Mouse (Mus musculus): Measurements from ENCODE around the gene Khk.

The Khk gene

DNA sequence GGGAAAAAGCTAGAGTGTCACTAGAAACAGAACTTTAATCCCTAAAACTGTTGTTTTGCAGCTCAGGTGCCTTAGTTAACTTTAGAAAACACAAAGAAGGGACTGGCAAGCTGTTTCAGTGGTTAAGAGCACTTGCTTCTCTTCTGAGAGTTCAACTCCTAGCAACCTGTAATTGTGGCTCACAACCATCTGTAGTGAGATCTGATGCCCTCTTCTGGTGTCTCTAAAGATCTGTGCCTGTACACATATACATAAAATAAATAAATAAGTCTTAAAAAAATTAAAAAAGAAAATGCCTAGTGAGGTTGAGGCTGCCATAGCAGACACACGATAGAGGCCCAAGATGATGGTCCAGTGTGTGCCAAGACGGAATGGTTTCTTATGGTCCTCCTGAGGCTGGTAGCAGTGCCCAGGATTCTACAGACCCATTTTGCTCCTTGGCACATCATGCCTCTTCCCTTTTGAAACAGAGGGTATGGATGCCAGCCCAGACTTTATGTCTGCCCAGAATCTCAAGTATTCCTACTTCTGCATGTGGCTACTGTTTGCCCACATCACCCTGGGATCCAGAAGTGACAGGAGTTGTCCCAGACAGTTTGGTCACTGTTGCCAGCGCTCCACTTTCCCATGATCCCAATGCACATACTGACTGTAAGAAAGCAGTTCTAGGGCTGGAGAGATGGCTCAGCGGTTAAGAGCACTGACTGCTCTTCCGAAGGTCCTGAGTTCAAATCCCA lies 13.7 kb downstream of the Khk start:
- no peak for DNase-seq (ENCODE audit: low read depth, low spot score)

- peak; percentile 65 for DNase-seq (ENCODE audit: low read depth, low spot score)
These were observed 21.8 kb downstream of the Khk start for GRCm38 (mm10) chr5:30943004-30943403.

DNA sequence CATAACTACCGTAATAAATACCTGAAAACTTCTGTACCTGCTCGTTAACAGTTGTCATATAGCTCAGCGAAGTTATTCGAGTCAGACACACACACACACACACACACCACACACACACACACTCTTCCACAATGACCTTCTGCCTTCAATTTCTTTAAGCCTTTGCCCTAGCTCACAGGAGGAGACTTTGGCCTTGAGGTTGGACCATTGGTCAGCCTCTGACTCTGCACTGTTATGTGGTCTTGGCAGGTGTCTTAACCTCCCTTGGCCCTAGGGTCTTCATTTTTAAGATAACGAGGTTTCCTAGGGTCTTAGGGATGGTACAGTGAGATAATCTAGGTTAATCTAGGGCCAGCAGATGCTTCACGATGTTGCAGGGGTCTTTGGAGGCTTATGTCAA lies 23.1 kb downstream of the Khk start:
- DNase-seq (ENCODE audit: low read depth, low spot score): no peak

DNA sequence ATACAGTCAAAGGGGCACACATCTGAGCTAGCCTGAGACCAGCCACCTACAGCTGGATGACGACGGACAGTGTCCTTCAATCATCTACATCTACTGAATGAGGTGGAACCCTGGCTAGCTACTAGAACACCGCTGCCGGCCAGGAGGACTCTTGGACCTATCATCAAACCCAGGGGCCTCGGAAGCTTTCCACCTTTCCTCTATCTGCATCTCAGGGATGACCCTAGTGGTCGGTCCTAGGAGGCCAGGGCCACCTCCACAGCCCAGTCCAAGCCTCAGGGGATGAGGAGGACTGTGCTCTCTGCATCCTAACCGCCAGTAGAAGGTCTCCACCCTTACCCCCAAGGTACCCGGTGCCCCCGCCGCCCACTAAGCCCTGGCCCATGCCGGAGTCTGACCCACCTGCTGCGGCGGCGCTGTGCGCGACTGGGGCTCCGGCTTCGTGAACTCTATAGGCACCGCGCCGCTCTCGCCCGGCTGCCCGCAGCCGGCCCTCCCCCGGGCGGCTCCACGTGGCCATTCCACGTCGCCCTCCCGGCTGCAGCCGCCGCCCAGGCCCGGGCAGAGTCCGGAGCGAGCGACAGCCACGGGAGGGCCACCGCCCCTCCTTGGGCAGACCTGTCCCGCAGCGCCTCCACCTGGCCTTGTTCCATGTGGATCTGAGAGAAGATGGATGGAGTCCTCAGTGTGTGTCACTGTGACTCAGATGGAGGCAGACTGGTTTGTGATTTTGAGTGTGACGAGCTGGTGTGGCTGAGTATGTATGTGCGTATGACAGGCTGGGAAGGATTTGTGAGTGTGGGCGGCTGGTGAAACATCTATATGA lies 23.9 kb downstream of the Khk start, which contains the start of gene Cgref1:
Cgref1 (minus strand) TSS at position 636 of the 826 bp plus-strand sequence.
- DNase-seq (ENCODE audit: low read depth, low spot score): peak; percentile 72

GRCm38 (mm10) chr5:30948620-30949019 lies 27.4 kb downstream of the Khk start:
- no peak for DNase-seq (ENCODE audit: low read depth, low spot score)

- peak; percentile 98 for DNase-seq (ENCODE audit: low read depth, low spot score)
These were observed 28.6 kb downstream of the Khk start for GRCm38 (mm10) chr5:30949654-30950326.

DNA sequence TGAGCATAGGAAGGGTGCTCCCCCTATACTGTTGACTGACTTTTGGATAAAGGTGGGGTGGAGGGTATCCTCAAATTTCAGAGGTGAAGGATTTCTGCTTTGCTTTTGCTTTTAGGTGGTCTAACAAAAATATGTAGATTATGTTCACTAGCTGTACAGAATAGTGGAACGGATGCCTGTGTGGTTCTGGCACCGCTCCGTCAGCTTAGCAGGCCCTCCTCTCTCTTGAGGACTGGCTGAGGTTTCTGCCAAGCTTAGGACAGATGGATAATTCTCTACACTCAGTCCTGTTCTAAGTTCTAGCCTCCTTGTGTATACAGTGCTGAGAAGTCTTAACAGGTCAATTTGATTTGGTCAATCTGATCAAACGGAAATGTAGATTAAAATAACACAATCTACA lies 29.2 kb downstream of the Khk start:
- DNase-seq (ENCODE audit: low read depth, low spot score): no peak

GRCm38 (mm10) chr5:30950922-30951321 lies 29.7 kb downstream of the Khk start:
- DNase-seq (ENCODE audit: low read depth, low spot score): no peak

- no peak for DNase-seq (ENCODE audit: low read depth, low spot score)
These were observed 30.5 kb downstream of the Khk start for GRCm38 (mm10) chr5:30951706-30952105.

- DNase-seq (ENCODE audit: low read depth, low spot score): no peak
These were observed 31.3 kb downstream of the Khk start for GRCm38 (mm10) chr5:30952551-30952950.

DNA sequence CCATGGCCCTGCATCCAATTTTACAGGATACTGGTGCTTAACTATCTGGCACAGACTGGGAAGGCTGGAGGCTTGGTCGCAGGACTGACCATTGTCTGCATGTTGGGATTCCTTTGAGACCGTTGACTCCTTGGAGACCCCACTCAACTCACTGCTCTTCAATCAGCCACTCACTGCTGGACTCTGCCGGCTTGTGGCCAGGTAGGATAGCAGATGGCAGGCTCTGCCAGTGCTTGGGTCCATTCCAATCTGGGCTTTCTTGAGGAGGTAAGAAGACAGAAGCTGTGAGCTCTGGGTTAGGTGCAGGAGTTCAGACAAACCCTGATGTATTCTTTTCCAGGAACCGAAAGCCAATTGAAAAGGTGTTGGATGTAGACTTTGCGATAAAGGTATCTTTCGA lies 32.8 kb downstream of the Khk start:
- DNase-seq (ENCODE audit: low read depth, low spot score): no peak

DNA sequence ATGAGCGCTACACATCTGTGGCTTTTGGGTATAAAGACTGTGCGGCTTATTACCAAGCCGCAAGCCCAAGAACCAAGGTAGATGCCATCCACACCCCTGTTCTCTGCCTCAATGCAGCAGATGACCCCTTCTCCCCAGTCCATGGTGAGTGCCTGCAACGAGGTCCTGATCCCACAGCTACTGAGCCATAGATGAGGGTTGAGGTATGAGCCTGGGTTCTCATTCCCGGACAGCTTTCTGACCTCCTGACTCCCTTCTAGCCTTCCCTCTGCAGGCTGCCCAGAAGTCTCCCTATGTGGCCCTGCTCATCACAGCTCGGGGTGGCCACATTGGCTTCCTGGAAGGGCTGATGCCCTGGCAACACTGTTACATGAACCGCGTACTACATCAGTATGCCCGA lies 33.3 kb downstream of the Khk start:
- peak; percentile 24 for DNase-seq (ENCODE audit: low read depth, low spot score)

DNA sequence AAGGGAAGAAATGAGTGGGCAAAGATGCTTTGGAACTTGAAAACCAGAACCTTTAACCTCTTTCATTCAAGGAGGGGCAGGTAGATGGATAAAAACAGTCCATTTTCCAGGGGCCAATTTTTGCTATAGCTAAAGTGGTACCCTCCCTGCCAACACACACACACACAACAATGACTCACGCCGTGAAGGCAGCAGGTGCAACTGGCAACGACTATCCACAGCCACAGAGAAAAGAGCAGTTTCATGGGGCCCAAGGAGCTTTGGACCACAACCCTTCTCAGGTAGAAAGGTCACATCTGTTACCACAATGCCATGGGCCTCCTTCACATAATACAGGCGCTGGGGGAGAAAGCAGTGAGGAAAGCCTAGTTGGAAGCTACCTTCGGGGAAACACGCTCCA lies 34.5 kb downstream of the Khk start:
- DNase-seq (ENCODE audit: low read depth, low spot score): no peak

- DNase-seq (ENCODE audit: low read depth, low spot score): no peak
These were observed 36.7 kb downstream of the Khk start for GRCm38 (mm10) chr5:30957891-30958290.

DNA sequence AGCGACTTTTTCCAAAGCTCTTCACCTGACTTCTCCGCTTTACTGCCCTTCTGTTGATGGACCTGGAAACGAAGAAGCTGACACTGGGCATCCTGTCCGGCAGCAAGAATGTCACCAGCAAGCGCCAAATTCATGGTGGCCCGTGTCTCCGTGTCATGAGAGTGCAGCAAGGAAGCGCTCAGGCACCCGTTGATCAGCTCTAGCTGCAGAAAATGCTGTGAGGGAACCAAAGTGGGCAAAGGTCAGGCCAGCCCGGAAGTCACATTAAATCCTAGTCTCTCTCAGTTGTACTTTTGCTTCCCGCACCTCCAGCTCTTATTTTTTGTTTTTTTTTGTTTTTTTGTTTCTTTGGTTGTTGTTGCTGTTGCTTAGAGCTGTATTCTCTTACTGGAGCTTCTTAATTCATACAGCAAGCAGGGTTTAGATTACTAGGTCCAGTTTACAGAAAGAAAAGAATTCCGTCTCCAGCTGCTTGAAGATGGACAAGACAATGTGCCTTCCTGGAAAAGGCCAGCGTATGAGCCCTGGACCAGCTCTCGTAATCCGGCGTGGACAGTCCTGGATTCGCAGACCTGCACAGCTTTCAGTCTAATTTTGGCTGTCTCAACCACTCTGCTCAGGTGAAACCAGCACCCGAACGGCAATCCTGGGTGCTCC lies 38.1 kb downstream of the Khk start:
- DNase-seq (ENCODE audit: low read depth, low spot score): no peak

GRCm38 (mm10) chr5:30959966-30960501 lies 38.8 kb downstream of the Khk start, which contains the start of gene Preb:
Preb (minus strand) TSS chr5:30960361.
- DNase-seq (ENCODE audit: low read depth, low spot score): peak; percentile 99

DNA sequence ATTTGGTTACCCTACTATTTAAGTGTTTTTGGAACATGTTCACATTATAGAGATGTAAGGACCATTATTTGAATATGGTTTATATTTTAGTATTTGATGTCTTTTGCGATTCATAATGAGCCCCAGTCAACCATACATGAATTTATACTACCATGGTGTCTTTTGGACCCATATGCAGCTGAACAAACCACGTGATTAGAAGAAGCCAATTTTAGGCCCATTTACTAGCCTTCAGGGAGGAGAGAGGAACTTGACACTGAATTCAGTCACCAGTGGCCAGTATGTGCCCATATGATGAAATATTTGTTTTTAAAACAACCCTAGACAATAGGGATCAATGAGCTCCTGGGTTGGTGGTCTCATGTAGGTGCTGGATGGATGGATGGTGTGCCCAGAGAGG lies 39.6 kb downstream of the Khk start:
- DNase-seq (ENCODE audit: low read depth, low spot score): no peak

DNA sequence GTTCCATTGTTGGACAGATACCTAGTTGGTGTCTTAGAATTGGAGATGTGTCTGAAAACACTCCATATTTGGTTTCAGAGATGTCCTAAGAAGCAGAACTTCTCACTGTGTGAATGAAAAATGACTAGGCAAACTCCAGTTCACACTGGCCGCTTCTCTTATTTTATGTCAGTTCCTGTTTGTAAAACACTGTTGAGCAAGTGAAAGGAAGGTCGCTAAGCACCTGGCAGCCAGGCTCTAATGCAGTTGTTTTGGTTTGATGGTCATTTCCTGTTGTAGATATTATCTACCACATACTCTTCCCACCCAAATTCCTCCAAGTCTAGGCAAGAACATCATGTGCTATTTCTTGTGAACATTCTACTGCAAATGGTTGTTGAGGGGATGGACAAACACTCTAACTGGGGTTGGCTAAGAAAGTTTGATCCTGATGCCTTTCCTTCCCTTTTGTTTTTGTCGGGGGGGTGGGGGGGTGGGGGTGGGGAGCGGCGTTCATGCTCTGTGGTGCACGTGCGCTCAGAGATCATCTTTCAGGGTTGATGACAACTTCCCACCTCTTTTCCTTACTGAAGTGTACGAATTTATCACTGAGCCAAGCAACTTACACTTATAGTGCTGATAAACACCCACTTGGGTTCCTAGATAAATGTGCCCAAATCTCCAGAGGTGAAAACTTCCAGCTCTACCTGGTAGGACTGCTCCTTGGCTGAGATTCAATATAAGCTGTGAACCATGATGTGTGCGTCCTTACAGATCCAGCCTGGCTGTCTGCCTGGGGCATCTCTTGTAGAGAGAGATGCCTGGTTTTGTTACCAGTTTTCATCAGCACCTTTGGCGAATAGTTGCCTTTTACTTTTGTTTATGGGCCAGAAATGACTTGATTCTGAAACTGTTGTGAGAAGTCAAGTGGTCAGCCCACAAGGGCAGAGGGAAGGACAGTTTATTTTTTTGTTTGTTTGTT lies 40.6 kb downstream of the Khk start:
- no peak for DNase-seq (ENCODE audit: low read depth, low spot score)

DNA sequence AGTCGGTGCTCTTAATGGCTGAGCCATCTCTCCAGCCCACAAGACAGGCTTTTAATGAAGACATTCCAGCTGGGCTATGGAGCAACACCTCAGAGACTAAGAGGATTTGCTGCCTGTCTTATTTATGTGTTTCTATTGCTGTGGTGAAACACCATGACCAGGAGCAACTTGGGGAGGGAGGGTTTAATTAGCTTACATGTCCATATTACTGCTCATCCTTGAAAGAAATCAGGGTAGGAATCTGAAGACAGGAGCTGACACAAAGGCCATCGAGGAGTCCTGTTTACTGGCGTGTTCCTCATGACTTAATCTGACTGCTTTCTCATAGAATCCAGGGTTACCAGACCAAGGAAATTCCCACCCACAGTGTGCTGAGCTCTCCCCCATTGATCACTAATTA lies 42.7 kb downstream of the Khk start:
- DNase-seq (ENCODE audit: low read depth, low spot score): no peak

DNA sequence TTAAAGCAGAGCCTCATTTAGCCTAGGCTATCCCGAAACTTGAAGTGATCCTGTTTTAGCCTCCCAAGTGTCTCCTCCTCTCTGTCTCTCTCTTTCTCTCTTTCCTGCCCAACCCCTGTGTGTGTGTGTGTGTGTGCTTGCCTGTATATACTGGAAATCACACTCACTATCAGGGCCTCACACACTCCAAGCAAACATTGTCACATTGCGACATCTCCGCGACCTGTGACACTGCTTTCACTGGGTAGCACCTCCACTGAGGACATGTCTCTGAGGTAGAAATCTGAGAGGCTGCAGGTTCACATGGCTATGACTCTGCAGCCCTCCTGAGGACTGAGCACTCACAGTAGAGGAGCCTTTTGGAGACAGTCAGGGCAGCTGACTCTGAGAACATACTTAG lies 45.0 kb downstream of the Khk start:
- no peak for DNase-seq (ENCODE audit: low read depth, low spot score)

Measured in ZHBTc4 (cell line).